Mouse (Mus musculus) frontal cortex, adult (tissue): ENCODE results near the gene Cd300c2.
A peak's percentile ranks its signal among the peaks of the same experiment; 100 is the strongest.
"Not testable (repeated sequence)": the region's sequence is repeated elsewhere in the genome, so short reads cannot be mapped to it uniquely, and the experiment has no call there.

ENCODE experiments used
- ATAC-seq: cut with Nextera tagmentation; 2 replicates; pipeline ENCODE4 v1.9.2; 2017; ENCODE audit warnings: mild to moderate bottlenecking, moderate library complexity, mixed read lengths; ENCODE audit not compliant: low TSS enrichment

Gene Cd300c2

DNA sequence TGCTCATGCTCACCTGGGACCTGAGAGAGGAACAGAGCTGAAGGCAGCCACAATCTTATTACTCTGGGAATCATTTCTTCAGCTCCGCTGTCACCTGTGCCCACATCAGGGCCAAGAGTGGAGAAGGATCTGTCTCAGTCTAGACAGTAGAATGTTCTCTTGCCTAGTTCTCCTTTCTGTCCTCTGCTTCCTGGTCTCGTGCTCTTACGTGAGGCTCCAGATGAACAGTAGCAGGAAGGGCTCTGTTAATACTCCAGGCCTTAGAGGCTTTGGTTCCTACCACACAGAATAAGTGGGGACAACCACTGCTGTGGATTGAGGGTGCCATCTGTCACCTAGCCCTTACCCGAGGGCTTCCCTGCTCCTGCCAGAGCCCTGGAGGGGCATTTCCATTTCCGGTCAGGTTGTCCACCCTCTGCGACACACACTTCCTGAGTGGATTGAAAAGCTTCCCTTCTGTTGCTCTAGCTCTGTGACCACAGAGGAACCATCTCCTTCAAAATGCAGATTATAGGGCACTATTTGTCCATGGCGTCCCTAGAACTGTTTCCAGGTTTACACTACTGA, at the start of gene Cd300c2:
Cd300c2 (minus strand) TSS at position 407 of the 567 bp plus-strand sequence.
- no peak for ATAC-seq

DNA sequence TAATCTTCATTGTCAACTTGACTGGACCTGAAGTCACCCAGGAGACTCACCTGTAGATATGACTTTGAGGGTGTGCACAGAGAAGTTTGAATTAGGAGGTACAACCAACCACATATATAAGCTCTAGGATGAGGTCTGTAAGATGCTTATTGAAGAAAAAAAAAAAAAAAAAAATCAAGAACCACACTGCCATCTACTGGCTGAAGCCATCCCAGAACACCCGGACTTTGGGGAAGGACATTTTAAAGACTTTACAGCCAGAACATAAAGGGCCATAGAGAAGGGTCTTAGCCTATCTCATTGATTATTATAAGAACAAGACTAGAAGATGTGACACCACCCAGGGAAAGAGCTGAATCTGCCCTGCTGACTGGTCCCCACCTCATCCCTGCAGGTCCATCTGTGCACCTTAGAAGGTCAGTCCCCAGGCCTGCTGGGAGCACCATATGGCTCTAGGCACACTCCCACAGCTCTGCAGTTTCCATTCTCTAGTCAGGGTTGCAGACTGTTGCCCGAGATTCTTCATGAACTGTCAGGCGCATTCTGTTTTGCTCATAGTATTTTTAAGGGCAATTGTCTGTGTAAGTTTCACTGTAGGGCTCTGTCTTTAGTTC, 47.7 kb upstream of the Cd300c2 start:
- ATAC-seq: peak; percentile 47; the same call in 1 of the 2 replicates

- ATAC-seq: no peak
Observed at GRCm38 (mm10) chr11:115048259-115048658, 46.6 kb upstream of the Cd300c2 start, which contains the start of gene Cd300ld3. Gene Cd300ld3 (minus strand): TSS chr11:115048409.

DNA sequence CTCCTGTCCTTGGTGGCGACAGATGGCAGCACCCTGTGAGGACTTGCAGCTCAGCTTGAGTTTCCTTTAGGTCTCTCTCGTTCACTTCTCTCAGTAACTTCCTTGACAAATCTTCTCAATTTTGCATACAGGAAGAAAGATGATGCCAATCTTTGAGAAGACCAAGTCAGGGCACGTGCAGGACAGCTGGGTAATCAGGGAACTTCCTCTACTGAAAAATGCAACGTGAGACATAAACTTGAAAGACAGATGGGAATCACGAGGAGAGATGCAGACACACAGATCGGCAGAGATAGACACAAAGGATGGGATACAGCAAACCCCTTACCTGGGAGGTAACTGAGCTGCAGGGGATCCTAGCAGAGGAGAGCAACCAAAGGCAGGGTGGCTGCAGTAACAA, 36.0 kb upstream of the Cd300c2 start, which contains the start of gene Cd300ld5:
Cd300ld5 (minus strand) TSS at position 101 of the 400 bp plus-strand sequence.
- not testable (repeated sequence) for ATAC-seq

- ATAC-seq: not testable (repeated sequence)
Observed at GRCm38 (mm10) chr11:115026912-115027311, 25.2 kb upstream of the Cd300c2 start, which contains the start of gene Cd300ld4. Gene Cd300ld4 (minus strand): TSS chr11:115027012.

DNA sequence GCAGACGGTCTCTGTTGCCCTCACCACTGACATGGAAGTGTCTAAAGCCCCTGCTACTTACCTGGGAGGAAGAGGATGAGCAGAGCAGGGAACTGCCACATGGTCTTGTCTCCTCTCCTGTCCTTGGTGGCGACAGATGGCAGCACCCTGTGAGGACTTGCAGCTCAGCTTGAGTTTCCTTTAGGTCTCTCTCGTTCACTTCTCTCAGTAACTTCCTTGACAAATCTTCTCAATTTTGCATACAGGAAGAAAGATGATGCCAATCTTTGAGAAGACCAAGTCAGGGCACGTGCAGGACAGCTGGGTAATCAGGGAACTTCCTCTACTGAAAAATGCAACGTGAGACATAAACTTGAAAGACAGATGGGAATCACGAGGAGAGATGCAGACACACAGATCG, 14.4 kb upstream of the Cd300c2 start, which contains the start of gene Cd300ld2:
Cd300ld2 (minus strand) TSS at position 101 of the 400 bp plus-strand sequence.
- ATAC-seq: not testable (repeated sequence)

GRCm38 (mm10) chr11:115004070-115004469, 2.4 kb upstream of the Cd300c2 start:
- no peak for ATAC-seq

DNA sequence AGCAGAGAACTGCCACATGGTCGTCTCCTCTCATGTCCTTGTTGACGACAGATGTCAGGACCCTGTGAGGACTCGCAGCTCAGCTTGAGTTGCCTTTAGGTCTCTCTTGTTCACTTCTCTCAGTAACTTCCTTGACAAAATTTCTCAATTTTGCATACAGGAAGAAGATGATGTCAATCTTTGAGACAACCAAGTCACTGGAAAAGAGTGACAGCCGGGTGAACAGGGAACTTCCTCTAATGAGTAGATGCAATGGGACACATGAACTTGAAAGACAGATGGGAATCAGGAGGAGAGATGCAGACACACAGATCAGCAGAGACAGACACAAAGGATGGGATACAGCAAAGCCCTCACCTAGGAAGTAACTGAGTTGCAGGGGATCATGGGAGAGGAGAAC, 11.9 kb downstream of the Cd300c2 start, which contains the start of gene Cd300ld:
Cd300ld (minus strand) TSS at position 130 of the 400 bp plus-strand sequence.
- ATAC-seq: no peak

DNA sequence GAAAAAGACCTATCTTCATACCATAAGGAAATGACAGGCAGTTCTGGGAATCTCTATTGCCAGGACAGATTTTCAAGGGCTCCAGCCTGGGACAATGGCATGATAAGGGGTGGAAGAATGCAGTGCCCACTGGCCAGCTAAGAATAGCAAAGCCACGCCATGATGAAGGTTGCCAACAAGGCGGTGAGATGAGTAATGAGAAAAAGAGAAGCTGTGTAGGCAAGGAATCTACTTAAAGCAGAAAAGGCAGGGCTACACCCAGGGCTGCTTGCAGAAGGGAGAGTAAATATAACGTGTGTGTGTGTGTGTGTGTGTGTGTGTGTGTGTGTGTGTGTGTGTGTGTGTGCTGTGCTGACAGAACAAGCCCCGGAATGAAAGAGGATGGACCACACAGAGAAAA, 19.8 kb downstream of the Cd300c2 start:
- ATAC-seq: peak; percentile 73; the same call in 1 of the 2 replicates

DNA sequence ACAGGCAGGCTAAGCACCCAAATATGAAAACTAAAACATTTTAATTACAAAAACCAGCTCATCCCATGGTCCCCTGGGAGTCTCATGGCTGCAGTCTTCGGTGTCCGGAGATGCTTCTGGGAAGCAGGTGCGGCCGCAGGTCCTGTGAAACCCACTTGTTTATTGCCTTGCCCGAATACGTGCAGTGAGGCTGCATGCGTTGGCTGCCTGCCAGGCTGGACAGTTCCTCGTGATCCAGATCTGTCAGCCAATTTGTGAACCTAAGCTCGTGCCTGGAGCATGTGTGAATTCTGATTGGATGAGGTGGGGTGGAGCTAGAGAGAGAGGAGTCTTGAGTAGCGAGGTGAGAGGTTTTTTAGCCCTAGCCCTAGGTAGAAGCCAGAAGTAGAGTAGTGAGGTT, 29.0 kb downstream of the Cd300c2 start:
- ATAC-seq: no peak

GRCm38 (mm10) chr11:114968752-114969207, 32.9 kb downstream of the Cd300c2 start, which contains the start of gene Cd300c:
Gene Cd300c (minus strand): TSS chr11:114969157.
- ATAC-seq: no peak

GRCm38 (mm10) chr11:114965182-114965828, 36.4 kb downstream of the Cd300c2 start:
- 0 out of 2 replicates have a peak, but pooled peaks have one; percentile 34 for ATAC-seq

GRCm38 (mm10) chr11:114960369-114960768, 41.3 kb downstream of the Cd300c2 start:
- no peak for ATAC-seq
